Mouse (Mus musculus) spleen, embryonic (tissue): ENCODE data around the gene Mboat1.

Experiments used
- CTCF ChIA-PET: fragments of 350-600 bp; sonication (Branson Sonifier 250); formaldehyde crosslinking; loops from one replicate; lab custom pipeline; 2022; lab: Charles Lee

Mboat1 gene

GRCm38 (mm10) chr13:30250341-30250905 lies 114.1 kb downstream of the Mboat1 start:
- CTCF ChIA-PET = no interaction called here

- CTCF ChIA-PET = no interaction called here
Measured at GRCm38 (mm10) chr13:30251431-30251830, 115.1 kb downstream of the Mboat1 start.

- CTCF ChIA-PET = no interaction called here
Measured at GRCm38 (mm10) chr13:30252692-30253091, 116.4 kb downstream of the Mboat1 start.

GRCm38 (mm10) chr13:30253636-30254264 lies 117.5 kb downstream of the Mboat1 start:
- CTCF ChIA-PET = no interaction called here

- CTCF ChIA-PET = no interaction called here
Measured at GRCm38 (mm10) chr13:30254421-30254820, 118.1 kb downstream of the Mboat1 start.

GRCm38 (mm10) chr13:30258802-30259201 lies 122.5 kb downstream of the Mboat1 start:
- CTCF ChIA-PET = interaction anchor here (0.7 kb wide), 1 partner anchor 37 kb away, joined by 5 read pairs; no protein-coding TSS in a partner anchor

GRCm38 (mm10) chr13:30259326-30259725 lies 123.0 kb downstream of the Mboat1 start:
- CTCF ChIA-PET = interaction anchor here (1.2 kb wide), 1 partner anchor 166 kb away, joined by 3 read pairs; no protein-coding TSS in a partner anchor

GRCm38 (mm10) chr13:30259912-30260560 lies 123.7 kb downstream of the Mboat1 start:
- CTCF ChIA-PET = interaction anchor here (0.7 to 1.2 kb wide), 2 partner anchors 124 to 167 kb away, joined by 3 read pairs; no protein-coding TSS in a partner anchor

GRCm38 (mm10) chr13:30263681-30264080 lies 127.4 kb downstream of the Mboat1 start:
- CTCF ChIA-PET = no interaction called here

GRCm38 (mm10) chr13:30264303-30264702 lies 128.0 kb downstream of the Mboat1 start:
- CTCF ChIA-PET = no interaction called here

GRCm38 (mm10) chr13:30264765-30265164 lies 128.5 kb downstream of the Mboat1 start:
- CTCF ChIA-PET = no interaction called here

GRCm38 (mm10) chr13:30266036-30266435 lies 129.7 kb downstream of the Mboat1 start:
- CTCF ChIA-PET = no interaction called here

GRCm38 (mm10) chr13:30272040-30272686 lies 135.9 kb downstream of the Mboat1 start:
- CTCF ChIA-PET = no interaction called here
